Mouse (Mus musculus) liver, embryonic 14.5 days (tissue): ENCODE measurements around the gene Wipf2. TPM values are rescaled to one million over a fixed set of nuclear protein-coding genes. Genes with fewer than 3 reads are reported as not detected.

ENCODE experiments used
- ATAC-seq: fragments of 200-750 bp; cut with Nextera tagmentation; 2 replicates; pipeline ENCODE4 v1.8.0; 2017; ENCODE audit warnings: moderate number of reproducible peaks, mild to moderate bottlenecking, moderate library complexity; ENCODE audit not compliant: insufficient read depth
- DNase-seq, 3 experiments: peaks; one replicate each; pipeline ENCODE4 v3.0.0-alpha.2; 2012 to 2013; ENCODE audit warnings: low read depth in 3 of 3, low spot score in 3 of 3
- H3K27ac ChIP-seq: fragments of 300-500 bp; sonication (generic); 2 replicates; pipeline ENCODE4 v1.5.1; 2014; ENCODE audit warnings: moderate library complexity, mild to moderate bottlenecking, control low read depth, inconsistent platforms
- H3K27me3 ChIP-seq: fragments of 300-500 bp; sonication (generic); 2 replicates; pipeline ENCODE4 v1.6.1; 2014; ENCODE audit warnings: mild to moderate bottlenecking, low read length, moderate library complexity; ENCODE audit not compliant: control insufficient read depth, insufficient read depth
- H3K36me3 ChIP-seq: fragments of 300-500 bp; sonication (generic); replicated peaks from 2 replicates; pipeline ENCODE4 v1.6.1; 2014; ENCODE audit warnings: low read depth; ENCODE audit not compliant: control insufficient read depth, insufficient read depth
- H3K4me1 ChIP-seq, 2 experiments: fragments of 200-500 bp in 1 of 2; fragments of 300-500 bp in 1 of 2; sonication (generic) in 1 of 2; replicated peaks; 2 replicates each; pipeline ENCODE4 v1.6.1; 2012 to 2014; ENCODE audit warnings: antibody characterized with exemption in 1 of 2, inconsistent platforms in 1 of 2, low read length in 1 of 2; ENCODE audit not compliant: control insufficient read depth in 2 of 2, insufficient read depth in 2 of 2
- H3K4me2 ChIP-seq: fragments of 300-500 bp; sonication (generic); 2 replicates; pipeline ENCODE4 v1.6.1; 2014; ENCODE audit warnings: low read depth, mild to moderate bottlenecking, control low read depth, moderate library complexity
- H3K4me3 ChIP-seq, 2 experiments: fragments of 200-500 bp in 1 of 2; fragments of 300-500 bp in 1 of 2; sonication (generic) in 1 of 2; 2 replicates each; pipeline ENCODE4 v1.5.1; 2012 to 2014; ENCODE audit warnings: low read depth in 2 of 2, low read length in 2 of 2, mild to moderate bottlenecking in 2 of 2, control low read depth in 1 of 2, inconsistent platforms in 1 of 2, moderate library complexity in 1 of 2; ENCODE audit not compliant: insufficient read depth in 1 of 2
- H3K9ac ChIP-seq: fragments of 300-500 bp; sonication (generic); replicated peaks from 2 replicates; pipeline ENCODE4 v1.6.1; 2014; ENCODE audit warnings: mild to moderate bottlenecking, control low read depth, moderate library complexity
- H3K9me3 ChIP-seq: fragments of 300-500 bp; sonication (generic); 2 replicates; pipeline ENCODE4 v1.6.1; 2016; ENCODE audit warnings: low read length, mixed read lengths; ENCODE audit not compliant: control insufficient read depth
- CTCF ChIP-seq: IDR thresholded peaks from 2 replicates; pipeline ENCODE4 v1.5.1; 2016; ENCODE audit warnings: antibody characterized with exemption, low read depth, control low read depth
- EP300 ChIP-seq: IDR thresholded peaks from 2 replicates; pipeline ENCODE4 v1.6.1; 2016; ENCODE audit warnings: antibody characterized with exemption, low read depth
- WGBS: fragments of 180-500 bp; shearing (Covaris S2); extraction: QIAGEN DNeasy Blood & Tissue Kit; methylation state at CpG from one replicate; pipeline ENCODE4 v1.1.7; 2014; ENCODE audit not compliant: insufficient replicate concordance; 5-methylcytosine and 5-hydroxymethylcytosine counted together
- polyA plus RNA-seq, 2 experiments: library from polyadenylated mRNA; depleted of rRNA in 1 of 2; stranded (reverse) in 1 of 2; unstranded in 1 of 2; fragments of >200 nt; fragmentation: Nextera tagmentation in 1 of 2; extraction: Ambion mirVana in 1 of 2; gene quantifications; 2 replicates each; pipeline versions ENCODE4 v1.2.1 to v1.2.3; 2012 to 2014

The Wipf2 gene
- polyA plus RNA-seq, 2 experiments = 1.1 to 2.1 TPM

- WGBS = 77% methylated on average over 4 of the region's 4 CpGs
- DNase-seq = no peak
- H3K4me1 ChIP-seq = peaks cover 7 to 8% of the 10 kb centered on the region in 2 experiments
- no peak overlapping the region for H3K9ac ChIP-seq
- H3K4me3 ChIP-seq = no peak overlapping the region
- no peak overlapping the region for H3K27ac ChIP-seq
- ATAC-seq = no peak
- peaks cover 14% of the 10 kb centered on the region for H3K36me3 ChIP-seq
- no peaks in the 10 kb centered on the region for H3K27me3 ChIP-seq
- no peaks in the 10 kb centered on the region for H3K9me3 ChIP-seq
- H3K4me2 ChIP-seq = no peak overlapping the region
- TF ChIP-seq CTCF (no peak), EP300 (no peak)
Observed at GRCm38 (mm10) chr11:98872040-98872439, 8.6 kb downstream of the Wipf2 start.

GRCm38 (mm10) chr11:98873900-98874299 lies 10.5 kb downstream of the Wipf2 start:
- Histone ChIP-seq H3K9me3 (no peaks in the 10 kb centered on the region), H3K9ac (no peak overlapping the region; the same call in 1 of the 2 replicates), H3K4me3 (no peak overlapping the region), H3K27ac (no peak overlapping the region), H3K4me2 (no peak overlapping the region), H3K4me1 (peaks cover 7 to 8% of the 10 kb centered on the region in 2 experiments), H3K36me3 (peaks cover 2% of the 10 kb centered on the region), H3K27me3 (no peaks in the 10 kb centered on the region)
- 62% methylated on average over 9 of the region's 9 CpGs for WGBS
- no peak for TF ChIP-seq EP300
- TF ChIP-seq CTCF = no peak
- ATAC-seq (peak; percentile 69), DNase-seq (no peak)

- no peak overlapping the region for H3K4me2 ChIP-seq
- no peak overlapping the region for H3K27ac ChIP-seq
- no peak overlapping the region for H3K4me3 ChIP-seq
- DNase-seq (no peak), ATAC-seq (no peak)
- no peaks in the 10 kb centered on the region; the same call in none of the 2 replicates for H3K36me3 ChIP-seq
- H3K9me3 ChIP-seq = no peaks in the 10 kb centered on the region
- H3K4me1 ChIP-seq = peaks cover 7 to 8% of the 10 kb centered on the region in 2 experiments
- TF ChIP-seq EP300 (no peak), CTCF (no peak)
- no peak overlapping the region for H3K9ac ChIP-seq
- 80% methylated on average over 9 of the region's 9 CpGs for WGBS
- no peaks in the 10 kb centered on the region for H3K27me3 ChIP-seq
Observed at GRCm38 (mm10) chr11:98877001-98877400, 13.6 kb downstream of the Wipf2 start.

GRCm38 (mm10) chr11:98887703-98888102 lies 24.3 kb downstream of the Wipf2 start:
- no peak overlapping the region for H3K27ac ChIP-seq
- peaks cover 0 to 4% of the 10 kb centered on the region in 2 experiments; a peak in 1 of 4 replicates for H3K4me1 ChIP-seq
- H3K9ac ChIP-seq = no peak overlapping the region
- H3K27me3 ChIP-seq = no peaks in the 10 kb centered on the region
- H3K4me3 ChIP-seq = no peak overlapping the region
- peaks cover 23% of the 10 kb centered on the region for H3K36me3 ChIP-seq
- TF ChIP-seq CTCF (no peak), EP300 (no peak)
- H3K9me3 ChIP-seq = no peaks in the 10 kb centered on the region
- no peak for ATAC-seq
- no peak overlapping the region for H3K4me2 ChIP-seq
- no peak for DNase-seq
- 82% methylated on average over 3 of the region's 3 CpGs for WGBS

GRCm38 (mm10) chr11:98889077-98889476 lies 25.6 kb downstream of the Wipf2 start:
- TF ChIP-seq CTCF (no peak), EP300 (no peak)
- Histone ChIP-seq H3K9ac (no peak overlapping the region), H3K4me2 (no peak overlapping the region), H3K4me1 (peaks cover 0 to 4% of the 10 kb centered on the region in 2 experiments; a peak in 1 of 4 replicates), H3K4me3 (no peak overlapping the region), H3K36me3 (peaks cover 33% of the 10 kb centered on the region), H3K27me3 (no peaks in the 10 kb centered on the region), H3K27ac (no peak overlapping the region), H3K9me3 (no peaks in the 10 kb centered on the region)
- 74% methylated on average over 4 of the region's 4 CpGs for WGBS
- no peak for DNase-seq
- no peak for ATAC-seq
